Mouse (Mus musculus): ENCODE data around the gene Arhgap28.

The Arhgap28 gene

DNA sequence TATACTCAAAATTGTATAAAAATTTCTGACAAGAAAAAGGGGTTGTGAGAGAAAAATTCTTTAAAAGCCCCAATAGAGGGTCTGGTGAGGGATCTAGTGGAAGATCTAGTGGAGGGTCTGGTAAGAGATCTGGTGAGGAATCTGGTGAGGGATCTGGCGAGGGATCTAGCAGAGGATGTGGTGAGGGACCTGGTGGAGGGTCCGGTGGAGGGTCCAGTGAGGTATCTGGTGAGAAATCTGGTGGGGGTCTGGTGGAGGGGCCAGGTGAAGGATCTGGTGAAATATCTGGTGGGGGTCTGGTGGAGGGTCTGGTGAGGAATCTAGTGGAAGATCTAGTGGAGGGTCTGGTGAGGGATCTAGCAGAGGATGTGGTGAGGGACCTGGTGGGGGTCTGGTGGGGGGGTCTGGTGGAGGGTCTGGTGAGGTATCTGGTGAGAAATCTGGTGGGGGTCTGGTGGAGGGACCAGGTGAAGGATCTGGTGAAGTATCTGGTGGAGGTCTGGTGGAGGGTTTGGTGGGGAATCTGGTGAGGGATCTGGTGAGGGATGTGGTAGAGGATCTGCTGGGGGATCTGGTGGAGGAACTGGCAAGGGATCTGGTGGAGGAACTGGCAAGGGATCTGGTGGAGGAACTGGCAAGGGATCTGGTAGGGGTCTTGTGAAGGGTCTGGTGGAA, 10.4 kb downstream of the Arhgap28 start:
- intact Hi-C loops (cut with DNase I), result no loop called here

DNA sequence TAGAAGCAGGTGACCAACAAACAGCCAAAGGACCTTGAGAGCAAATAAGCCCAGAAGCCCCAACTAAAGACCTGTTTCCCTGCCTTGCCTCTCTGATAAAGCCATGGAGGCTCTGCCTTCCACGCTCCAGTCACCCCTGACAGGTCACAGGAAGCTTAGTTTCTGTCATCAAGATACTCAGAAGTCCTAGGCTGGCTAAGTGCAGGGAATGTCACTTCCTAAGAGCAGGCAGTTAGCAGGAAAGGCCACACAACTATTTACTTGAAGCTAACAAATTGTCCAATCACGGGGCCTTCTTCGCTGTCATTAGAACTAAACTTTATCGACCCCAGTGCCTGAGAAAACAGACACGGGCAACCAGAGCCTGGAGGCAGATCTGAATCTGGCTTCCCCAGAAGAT, 14.2 kb downstream of the Arhgap28 start:
- intact Hi-C loops (cut with DNase I), result no loop called here

DNA sequence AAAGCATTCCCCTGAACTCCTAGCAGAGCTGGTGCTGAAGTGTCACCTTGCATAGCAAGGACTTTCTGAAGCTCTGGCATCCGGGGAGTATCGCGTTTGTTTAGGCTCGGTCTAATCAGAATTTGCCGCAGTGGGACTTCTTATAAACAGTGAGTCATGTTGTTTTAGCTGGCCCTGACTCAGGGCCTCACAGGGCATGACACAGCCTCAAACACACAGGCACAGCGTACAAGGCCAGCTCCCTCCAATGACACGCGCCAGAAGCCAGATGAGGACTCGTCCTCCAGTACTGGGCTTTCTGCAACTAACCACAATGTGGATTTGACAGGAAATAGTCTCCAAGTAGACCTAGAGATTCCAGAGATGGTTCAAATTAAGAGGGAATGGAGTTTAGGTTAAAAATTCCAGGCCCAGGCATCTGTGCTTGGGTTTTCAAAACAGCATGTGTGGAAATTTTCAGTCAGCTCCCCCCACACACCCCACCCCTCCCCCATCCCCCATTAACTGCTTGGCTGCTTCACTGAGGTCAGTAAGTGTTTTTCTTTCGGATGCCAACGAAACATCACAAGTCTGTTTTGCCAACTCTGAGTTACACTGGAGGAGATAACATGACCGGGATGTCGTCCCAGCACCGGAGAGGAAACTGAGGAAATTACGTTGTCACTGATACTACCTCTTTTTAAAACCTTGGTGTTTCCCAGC, 14.8 kb downstream of the Arhgap28 start:
- intact Hi-C loops (cut with DNase I), result no loop called here

GRCm38 (mm10) chr17:67985532-67985931, 18.4 kb downstream of the Arhgap28 start:
- intact Hi-C loops (cut with DNase I), result no loop called here

- intact Hi-C loops (cut with DNase I), result no loop called here
Observed at GRCm38 (mm10) chr17:67980573-67980972, 23.3 kb downstream of the Arhgap28 start.

- intact Hi-C loops (cut with DNase I), result no loop called here
Observed at GRCm38 (mm10) chr17:67979248-67979647, 24.7 kb downstream of the Arhgap28 start.

DNA sequence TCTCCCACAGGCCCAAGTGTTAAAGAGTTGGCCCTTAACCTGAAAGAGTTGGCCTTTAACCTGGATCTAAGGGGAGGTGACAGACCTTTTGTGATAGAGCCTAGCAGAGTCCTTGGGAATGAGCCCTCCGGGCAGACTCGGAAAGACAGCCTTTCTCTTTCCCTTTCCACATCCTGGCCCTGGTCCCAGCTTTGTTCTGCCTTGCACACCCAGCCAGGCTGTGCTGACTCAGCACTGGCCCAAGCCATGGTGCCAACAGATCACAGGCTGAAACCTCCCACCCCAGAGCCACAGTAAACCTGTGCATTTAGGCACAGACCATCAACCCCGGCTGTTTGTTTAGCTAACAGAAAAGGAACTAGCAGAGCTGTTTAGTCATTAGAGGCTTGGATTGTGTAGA, 25.1 kb downstream of the Arhgap28 start:
- intact Hi-C loops (cut with DNase I), result no loop called here

GRCm38 (mm10) chr17:67976465-67976864, 27.5 kb downstream of the Arhgap28 start:
- intact Hi-C loops (cut with DNase I), result no loop called here

DNA sequence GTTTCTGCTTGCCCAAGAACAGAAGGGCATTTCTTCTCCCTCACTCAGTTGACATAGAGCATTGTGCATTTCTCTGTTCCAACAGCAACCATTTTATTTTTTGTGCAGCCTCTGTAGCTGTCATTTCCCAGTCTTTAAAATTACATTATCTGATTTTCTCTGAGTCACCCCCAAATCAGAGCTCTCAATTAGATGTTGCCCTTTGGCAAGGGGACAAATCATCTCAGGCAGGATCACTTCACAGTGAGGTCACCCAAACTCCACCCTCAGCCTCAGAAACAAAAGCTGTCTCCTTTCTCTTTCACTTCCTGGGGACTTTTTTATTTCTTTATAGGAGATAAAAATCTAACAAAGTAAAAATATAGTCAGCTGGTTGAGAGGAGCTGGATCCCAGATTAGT, 27.9 kb downstream of the Arhgap28 start:
- intact Hi-C loops (cut with DNase I), result no loop called here

- intact Hi-C loops (cut with DNase I), result no loop called here
Observed at GRCm38 (mm10) chr17:67974679-67975078, 29.2 kb downstream of the Arhgap28 start.

DNA sequence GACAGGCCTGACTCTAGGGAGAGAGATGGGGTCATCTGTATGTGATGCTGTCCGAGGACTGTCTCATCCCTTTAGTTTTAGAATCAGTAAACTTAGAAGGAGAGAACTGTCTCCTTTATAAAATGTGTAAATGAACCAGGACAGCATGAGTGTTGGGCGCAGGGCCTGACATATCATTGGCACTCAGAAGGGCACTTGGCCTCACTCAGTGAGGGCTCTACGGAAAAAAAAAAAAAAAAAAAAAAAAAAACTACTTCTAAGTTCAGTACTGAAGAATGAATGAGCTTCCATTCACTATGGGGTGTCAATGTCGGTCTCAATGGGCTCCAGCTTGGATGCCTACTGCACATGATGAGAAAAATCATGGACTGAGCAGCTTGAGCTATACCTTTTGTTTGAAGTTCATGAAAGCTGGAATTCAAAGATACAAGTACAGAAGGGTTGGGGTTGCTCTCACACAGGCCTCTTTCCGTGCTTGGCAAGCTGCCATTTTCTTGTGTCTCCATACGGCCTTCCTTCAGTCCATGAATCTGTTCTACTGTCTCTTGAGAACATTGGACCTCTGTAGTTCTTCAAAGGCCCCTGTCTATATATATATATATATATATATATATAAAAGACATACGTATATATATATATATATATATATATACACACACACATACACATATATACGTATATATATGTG, 36.9 kb downstream of the Arhgap28 start:
- intact Hi-C loops (cut with DNase I), result no loop called here

- intact Hi-C loops (cut with DNase I), result no loop called here
Observed at GRCm38 (mm10) chr17:67962858-67963257, 41.1 kb downstream of the Arhgap28 start.

GRCm38 (mm10) chr17:67962020-67962419, 41.9 kb downstream of the Arhgap28 start:
- intact Hi-C loops (cut with DNase I), result no loop called here

GRCm38 (mm10) chr17:67958909-67959308, 45.0 kb downstream of the Arhgap28 start:
- intact Hi-C loops (cut with DNase I), result no loop called here

DNA sequence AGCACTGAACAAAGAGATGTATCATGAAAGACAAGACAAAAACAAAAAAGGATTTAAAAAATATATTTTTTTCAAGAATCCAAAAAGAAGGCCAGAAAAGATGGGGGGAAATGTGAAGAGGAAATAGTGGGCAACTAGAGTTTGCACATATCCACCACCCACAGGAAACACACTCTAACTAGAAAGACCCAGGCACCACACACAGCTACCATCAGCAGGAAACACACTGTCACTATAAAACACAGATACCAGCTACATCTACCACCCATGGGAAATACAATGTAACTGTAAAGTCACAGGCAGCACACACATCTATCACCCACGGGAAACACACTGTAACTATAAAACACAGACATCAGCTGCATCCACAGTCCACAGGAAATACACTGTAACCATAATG, 46.3 kb downstream of the Arhgap28 start:
- intact Hi-C loops (cut with DNase I), result no loop called here

- intact Hi-C loops (cut with DNase I), result no loop called here
Observed at GRCm38 (mm10) chr17:67955876-67956690, 47.8 kb downstream of the Arhgap28 start.

DNA sequence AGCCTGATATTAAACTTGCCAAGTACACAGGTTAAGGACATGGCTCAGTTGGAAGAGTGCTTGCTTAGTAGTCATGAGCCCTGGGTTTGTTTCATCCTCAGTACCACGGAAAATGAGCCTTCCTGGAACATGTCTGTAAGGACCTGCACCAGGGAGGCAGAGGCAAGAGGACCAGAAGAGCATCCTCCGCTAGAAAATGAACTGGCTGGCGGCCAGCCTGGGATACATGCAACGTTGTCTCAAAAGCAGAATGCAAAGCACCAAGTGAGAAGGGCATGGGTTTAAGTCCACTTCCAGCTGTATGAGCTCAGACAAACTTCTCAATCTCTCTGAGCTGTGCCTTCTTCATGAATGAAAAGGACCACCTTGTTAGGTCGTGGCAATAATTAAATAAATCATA, 49.0 kb downstream of the Arhgap28 start:
- intact Hi-C loops (cut with DNase I), result no loop called here

- intact Hi-C loops (cut with DNase I), result no loop called here
Observed at GRCm38 (mm10) chr17:67950523-67951213, 53.3 kb downstream of the Arhgap28 start.

DNA sequence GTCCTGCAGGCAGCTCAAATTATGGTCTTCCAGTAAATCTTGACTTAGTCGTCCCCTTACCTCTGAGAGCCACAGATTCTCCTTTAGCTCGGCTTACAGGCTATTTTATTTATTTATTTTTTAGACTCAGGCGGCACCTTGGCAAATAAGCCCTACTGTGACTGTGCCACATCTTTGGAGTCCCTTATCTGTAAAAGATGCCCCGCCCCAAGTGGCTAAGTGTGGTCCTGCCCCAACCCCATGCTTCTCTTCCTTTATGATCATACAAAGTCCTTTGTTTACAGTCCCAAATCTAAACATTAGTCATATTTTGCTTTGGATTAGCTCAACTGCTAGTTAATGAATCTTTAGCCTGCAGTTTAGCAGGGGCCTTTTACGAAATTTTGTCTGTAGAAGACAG, 55.3 kb downstream of the Arhgap28 start:
- intact Hi-C loops (cut with DNase I), result no loop called here

- intact Hi-C loops (cut with DNase I), result no loop called here
Observed at GRCm38 (mm10) chr17:67945453-67945852, 58.5 kb downstream of the Arhgap28 start.

DNA sequence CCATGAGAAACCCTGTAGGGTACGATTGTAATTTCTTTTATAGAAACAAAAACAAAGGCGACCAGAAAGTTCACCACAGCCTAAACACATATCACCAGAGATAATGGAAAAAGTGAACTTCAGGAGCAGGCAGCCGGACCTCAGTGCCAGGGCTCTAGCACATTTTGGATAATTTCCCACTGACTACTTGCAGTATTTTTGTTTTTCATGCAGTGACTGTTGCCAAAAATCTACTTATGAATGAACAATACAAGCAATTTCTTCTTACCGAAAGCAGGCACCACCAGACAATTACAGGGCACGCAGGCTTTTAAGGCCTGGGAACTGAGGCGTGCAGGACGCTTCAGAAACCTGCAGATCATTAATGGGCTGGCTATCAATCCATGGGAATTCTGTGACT, 59.7 kb downstream of the Arhgap28 start:
- intact Hi-C loops (cut with DNase I), result no loop called here
